Mouse (Mus musculus): ENCODE measurements around the gene Gm37240. TPM values are rescaled to one million over a fixed set of nuclear protein-coding genes. Genes with fewer than 3 reads are reported as not detected.

The Gm37240 gene
- polyA plus RNA-seq, 1 experiment from 2014 or later = 0.93 TPM

DNA sequence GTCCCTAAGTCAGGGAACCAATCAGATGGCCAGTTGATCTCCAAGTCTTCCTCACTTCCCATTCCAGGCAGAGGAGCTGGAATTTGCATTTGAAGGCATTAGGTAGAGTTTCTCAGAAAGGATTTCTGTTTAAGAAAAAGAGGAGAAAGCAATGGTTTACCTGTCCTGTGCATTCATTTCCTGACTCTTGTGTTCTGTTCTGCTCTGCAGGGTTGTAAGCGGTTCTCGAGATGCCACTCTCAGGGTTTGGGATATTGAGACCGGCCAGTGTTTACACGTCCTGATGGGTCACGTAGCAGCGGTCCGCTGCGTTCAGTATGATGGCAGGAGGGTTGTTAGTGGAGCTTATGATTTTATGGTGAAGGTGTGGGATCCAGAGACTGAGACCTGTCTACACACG is 913.1 kb downstream of the Gm37240 start:
- H3K27me3 ChIP-seq (replicated peaks; ENCODE audit: control insufficient read depth, insufficient read depth, low read length) = no peaks in the 10 kb centered on the region
- H3K4me1 ChIP-seq (ENCODE audit: control insufficient read depth, insufficient read depth, low read depth, low read length) = no peaks in the 10 kb centered on the region
- H3K9ac ChIP-seq (ENCODE audit: low read depth, low read length) = no peak overlapping the region
- peaks cover 21% of the 10 kb centered on the region for H3K36me3 ChIP-seq (ENCODE audit: control insufficient read depth, insufficient read depth, low read length)
- 93% methylated on average over 9 of the region's 9 CpGs for WGBS
- H3K27ac ChIP-seq (ENCODE audit: low read depth, low read length) = no peak overlapping the region
- no peak overlapping the region for H3K4me2 ChIP-seq (ENCODE audit: low read length)
- no peak overlapping the region for H3K4me3 ChIP-seq (ENCODE audit: low read length)
- ATAC-seq = no peak
- no peaks in the 10 kb centered on the region for H3K9me3 ChIP-seq (ENCODE audit: control insufficient read depth, low read length)

DNA sequence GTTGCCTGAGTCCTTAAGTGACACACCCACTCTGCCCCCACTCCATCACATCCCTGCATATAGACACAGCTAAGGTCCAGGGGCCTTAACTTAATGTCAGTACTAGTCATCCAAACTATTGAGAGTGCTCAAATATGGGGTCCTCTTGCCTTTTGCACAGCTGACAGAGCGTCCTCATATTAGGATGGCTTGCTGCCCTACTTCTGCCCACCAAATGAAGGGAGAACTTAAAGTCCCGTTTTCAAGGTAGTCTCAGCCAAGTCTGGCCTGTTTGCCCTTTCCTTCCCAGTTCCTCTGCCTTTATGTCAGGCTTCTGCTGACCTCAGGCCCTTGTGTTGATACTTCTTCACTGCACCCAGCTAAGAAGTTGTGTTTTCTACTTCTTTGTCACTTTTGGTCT is 914.4 kb downstream of the Gm37240 start:
- H3K9ac ChIP-seq (ENCODE audit: low read depth, low read length) = no peak overlapping the region
- H3K4me2 ChIP-seq (ENCODE audit: low read length) = no peak overlapping the region
- no peak for ATAC-seq
- no peak overlapping the region for H3K27ac ChIP-seq (ENCODE audit: low read depth, low read length)
- no peaks in the 10 kb centered on the region for H3K4me1 ChIP-seq (ENCODE audit: control insufficient read depth, insufficient read depth, low read depth, low read length)
- peaks cover 26% of the 10 kb centered on the region for H3K36me3 ChIP-seq (ENCODE audit: control insufficient read depth, insufficient read depth, low read length)
- H3K9me3 ChIP-seq (ENCODE audit: control insufficient read depth, low read length) = no peaks in the 10 kb centered on the region
- 95% methylated on average over 2 of the region's 2 CpGs for whole genome bisulfite sequencing
- no peak overlapping the region for H3K4me3 ChIP-seq (ENCODE audit: low read length)
- no peaks in the 10 kb centered on the region for H3K27me3 ChIP-seq (replicated peaks; ENCODE audit: control insufficient read depth, insufficient read depth, low read length)

DNA sequence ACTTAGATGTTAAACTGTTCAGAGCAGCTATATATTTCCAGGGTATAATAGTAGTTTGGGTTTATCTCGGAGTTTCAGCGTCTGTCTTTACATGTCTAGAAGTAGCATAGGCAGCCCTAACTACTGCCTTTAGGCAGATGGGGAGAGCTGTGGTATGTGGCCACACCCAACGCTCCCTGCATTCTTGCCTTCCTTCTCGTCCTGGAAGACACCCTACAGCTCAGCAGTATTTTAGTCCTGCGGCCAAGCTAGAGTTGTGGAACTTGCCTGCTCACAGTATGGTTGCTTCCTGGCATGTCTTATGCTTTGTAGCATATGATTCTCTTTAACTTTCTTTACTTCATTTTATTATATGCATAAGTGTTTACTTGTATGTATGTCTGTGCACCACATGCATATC is 915.8 kb downstream of the Gm37240 start:
- peaks cover 22% of the 10 kb centered on the region for H3K36me3 ChIP-seq (ENCODE audit: control insufficient read depth, insufficient read depth, low read length)
- no peak overlapping the region for H3K4me2 ChIP-seq (ENCODE audit: low read length)
- WGBS = 90% methylated on average over 5 of the region's 5 CpGs
- H3K27ac ChIP-seq (ENCODE audit: low read depth, low read length) = no peak overlapping the region
- H3K27me3 ChIP-seq (replicated peaks; ENCODE audit: control insufficient read depth, insufficient read depth, low read length) = no peaks in the 10 kb centered on the region
- H3K9me3 ChIP-seq (ENCODE audit: control insufficient read depth, low read length) = no peaks in the 10 kb centered on the region
- no peaks in the 10 kb centered on the region for H3K4me1 ChIP-seq (ENCODE audit: control insufficient read depth, insufficient read depth, low read depth, low read length)
- H3K9ac ChIP-seq (ENCODE audit: low read depth, low read length) = no peak overlapping the region
- no peak for ATAC-seq
- no peak overlapping the region for H3K4me3 ChIP-seq (ENCODE audit: low read length)

DNA sequence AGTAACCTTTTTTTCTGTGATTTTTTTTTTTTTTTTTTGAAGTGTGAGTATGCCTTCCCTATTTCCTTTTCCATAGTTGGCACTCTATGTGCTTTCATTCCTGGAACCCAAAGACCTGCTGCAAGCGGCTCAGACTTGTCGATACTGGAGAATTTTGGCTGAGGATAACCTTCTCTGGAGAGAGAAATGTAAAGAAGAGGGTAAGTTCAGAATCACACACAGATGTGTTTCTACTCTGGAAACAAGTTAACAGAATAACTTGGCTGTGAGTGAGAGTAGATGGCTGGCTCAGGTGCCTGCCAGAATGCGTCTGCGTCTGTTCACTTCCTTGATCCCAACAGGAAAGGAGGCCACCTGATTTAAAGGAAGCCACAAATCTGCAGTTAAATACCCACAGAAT is 920.0 kb downstream of the Gm37240 start:
- no peak overlapping the region for H3K4me2 ChIP-seq (ENCODE audit: low read length)
- 94% methylated on average over 4 of the region's 4 CpGs for WGBS
- no peaks in the 10 kb centered on the region for H3K27me3 ChIP-seq (replicated peaks; ENCODE audit: control insufficient read depth, insufficient read depth, low read length)
- no peak overlapping the region for H3K4me3 ChIP-seq (ENCODE audit: low read length)
- H3K4me1 ChIP-seq (ENCODE audit: control insufficient read depth, insufficient read depth, low read depth, low read length) = no peaks in the 10 kb centered on the region
- no peak overlapping the region for H3K27ac ChIP-seq (ENCODE audit: low read depth, low read length)
- no peak overlapping the region for H3K9ac ChIP-seq (ENCODE audit: low read depth, low read length)
- no peaks in the 10 kb centered on the region for H3K9me3 ChIP-seq (ENCODE audit: control insufficient read depth, low read length)
- H3K36me3 ChIP-seq (ENCODE audit: control insufficient read depth, insufficient read depth, low read length) = peaks cover 19% of the 10 kb centered on the region
- ATAC-seq = no peak

DNA sequence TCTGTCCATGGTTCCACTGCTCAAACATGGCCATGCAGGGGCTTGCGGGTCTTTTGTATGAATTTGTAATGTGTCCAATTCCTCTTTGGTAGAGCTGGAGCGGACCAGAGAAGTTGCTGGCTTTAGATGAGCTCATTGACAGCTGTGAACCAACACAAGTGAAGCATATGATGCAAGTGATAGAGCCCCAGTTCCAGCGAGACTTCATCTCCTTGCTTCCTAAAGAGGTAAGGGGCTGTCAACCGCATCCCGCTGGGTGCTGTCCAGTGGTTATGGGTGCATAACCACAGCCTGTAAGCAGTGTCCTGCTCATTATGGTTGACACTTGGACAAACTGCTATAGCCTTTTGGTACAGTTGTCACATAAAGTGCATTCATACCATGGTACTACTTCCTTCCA is 922.2 kb downstream of the Gm37240 start:
- peaks cover 7% of the 10 kb centered on the region; the same call in 1 of the 2 replicates for H3K36me3 ChIP-seq (ENCODE audit: control insufficient read depth, insufficient read depth, low read length)
- no peak overlapping the region for H3K4me3 ChIP-seq (ENCODE audit: low read length)
- no peaks in the 10 kb centered on the region for H3K4me1 ChIP-seq (ENCODE audit: control insufficient read depth, insufficient read depth, low read depth, low read length)
- ATAC-seq = no peak
- H3K9me3 ChIP-seq (ENCODE audit: control insufficient read depth, low read length) = no peaks in the 10 kb centered on the region
- no peaks in the 10 kb centered on the region for H3K27me3 ChIP-seq (replicated peaks; ENCODE audit: control insufficient read depth, insufficient read depth, low read length)
- no peak overlapping the region for H3K27ac ChIP-seq (ENCODE audit: low read depth, low read length)
- 89% methylated on average over 5 of the region's 5 CpGs for WGBS
- H3K4me2 ChIP-seq (ENCODE audit: low read length) = no peak overlapping the region
- H3K9ac ChIP-seq (ENCODE audit: low read depth, low read length) = no peak overlapping the region

DNA sequence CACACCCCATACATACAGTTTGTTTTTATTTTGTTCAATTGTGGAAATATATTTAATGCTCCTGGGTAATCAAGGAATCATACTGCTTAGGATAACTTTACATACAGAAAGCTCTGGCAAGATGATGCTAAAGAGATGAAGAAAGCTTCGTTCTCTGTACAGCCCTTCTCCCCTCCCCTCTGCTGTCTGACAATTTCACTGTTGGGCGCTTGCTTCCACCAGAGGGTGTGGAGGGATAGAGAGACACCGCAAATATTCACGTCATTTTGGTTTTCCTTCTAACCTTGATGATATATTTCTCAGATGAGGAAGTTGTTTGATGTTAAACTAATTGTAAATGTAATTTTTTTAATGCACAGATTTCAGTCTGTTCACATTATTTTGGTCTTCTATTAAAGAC is 931.5 kb downstream of the Gm37240 start:
- H3K9me3 ChIP-seq (ENCODE audit: control insufficient read depth, low read length) = no peaks in the 10 kb centered on the region

DNA sequence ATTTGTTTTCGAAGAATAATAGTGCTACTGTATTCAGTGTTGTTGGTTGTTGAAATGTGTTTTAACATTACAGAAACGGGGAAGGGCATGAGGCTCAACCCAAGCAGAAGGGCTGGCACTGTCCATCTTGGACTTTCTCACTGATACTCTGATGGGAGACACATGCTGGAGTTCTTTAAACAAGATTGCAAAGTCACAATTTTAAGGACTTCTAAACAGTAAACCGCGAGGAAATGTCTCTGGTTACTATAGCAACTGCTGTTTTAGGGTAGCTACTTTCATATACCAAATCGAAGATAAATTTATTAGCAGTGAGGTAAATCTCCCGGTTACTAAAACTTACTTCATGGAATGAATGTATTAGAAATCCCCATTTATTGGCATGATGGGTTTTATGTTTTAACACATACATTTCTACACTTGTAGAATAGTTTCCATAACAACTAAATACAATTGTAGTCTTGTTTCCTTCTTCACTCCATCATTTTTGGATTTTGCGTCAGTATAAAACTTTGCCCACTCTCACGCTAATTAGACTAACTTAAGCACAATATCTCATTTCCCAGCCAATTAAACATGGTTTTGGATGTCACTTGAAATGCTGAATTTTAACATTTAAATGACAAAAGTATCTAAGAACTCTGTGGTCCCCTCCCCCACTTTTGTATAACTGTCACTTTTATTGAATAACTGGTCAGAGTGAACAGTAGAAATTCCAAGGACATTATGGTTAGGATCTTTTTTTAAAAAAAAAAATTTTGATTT is 932.1 kb downstream of the Gm37240 start:
- Histone ChIP-seq H3K9me3 (ENCODE audit: control insufficient read depth, low read length) (no peaks in the 10 kb centered on the region), H3K27ac (ENCODE audit: low read depth, low read length) (no peak overlapping the region), H3K4me2 (ENCODE audit: low read length) (peak overlapping the region; percentile 37), H3K36me3 (ENCODE audit: control insufficient read depth, insufficient read depth, low read length) (no peaks in the 10 kb centered on the region; the same call in 1 of the 2 replicates), H3K27me3 (replicated peaks; ENCODE audit: control insufficient read depth, insufficient read depth, low read length) (no peaks in the 10 kb centered on the region), H3K9ac (ENCODE audit: low read depth, low read length) (no peak overlapping the region), H3K4me3 (ENCODE audit: low read length) (peak overlapping the region; percentile 19), H3K4me1 (ENCODE audit: control insufficient read depth, insufficient read depth, low read depth, low read length) (peaks cover 2% of the 10 kb centered on the region)
- ATAC-seq = no peak
- 54% methylated on average over 8 of the region's 8 CpGs for WGBS

More for the DNA sequence above, 931.5 kb downstream of the Gm37240 start:
- Histone ChIP-seq H3K27ac (ENCODE audit: low read depth, low read length) (no peak overlapping the region), H3K36me3 (ENCODE audit: control insufficient read depth, insufficient read depth, low read length) (no peaks in the 10 kb centered on the region; the same call in 1 of the 2 replicates), H3K4me2 (ENCODE audit: low read length) (no peak overlapping the region), H3K4me3 (ENCODE audit: low read length) (no peak overlapping the region), H3K4me1 (ENCODE audit: control insufficient read depth, insufficient read depth, low read depth, low read length) (peaks cover 2% of the 10 kb centered on the region), H3K9ac (ENCODE audit: low read depth, low read length) (no peak overlapping the region), H3K27me3 (replicated peaks; ENCODE audit: control insufficient read depth, insufficient read depth, low read length) (no peaks in the 10 kb centered on the region)
- no peak for ATAC-seq
- WGBS = 40% methylated on average over 4 of the region's 4 CpGs

DNA sequence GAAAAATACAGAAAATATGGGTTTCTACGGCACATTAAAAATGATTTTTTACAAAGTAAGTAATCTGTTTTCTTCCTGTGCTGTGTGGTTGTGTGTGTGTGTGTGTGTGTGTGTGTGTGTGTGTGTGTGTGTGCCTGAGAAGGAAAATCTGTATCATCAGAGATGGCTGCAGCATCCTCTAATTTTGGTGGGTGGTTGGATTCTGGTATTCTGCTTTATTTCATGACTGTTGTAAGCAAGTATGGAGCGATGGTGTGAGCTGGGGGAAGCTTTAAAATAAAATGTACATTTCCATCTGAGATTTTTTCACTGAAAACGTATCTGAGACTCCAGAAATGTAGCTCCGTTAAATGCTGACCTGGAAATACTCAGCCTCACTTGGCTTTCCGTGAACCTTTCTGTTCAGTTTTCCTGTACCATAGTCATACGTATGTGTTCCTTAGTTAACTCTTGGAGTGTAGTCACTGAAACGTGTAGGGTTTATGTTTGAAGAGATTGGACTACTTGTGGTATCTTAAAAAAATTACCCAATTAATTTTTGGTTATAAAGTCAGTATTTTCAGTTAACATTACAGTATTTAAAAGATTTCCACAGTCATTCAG is 934.6 kb downstream of the Gm37240 start:
- Histone ChIP-seq H3K4me3 (ENCODE audit: low read length) (peak overlapping the region; percentile 51), H3K9ac (ENCODE audit: low read depth, low read length) (peak overlapping the region; percentile 60), H3K9me3 (ENCODE audit: control insufficient read depth, low read length) (no peaks in the 10 kb centered on the region), H3K4me2 (ENCODE audit: low read length) (peak overlapping the region; percentile 64), H3K36me3 (ENCODE audit: control insufficient read depth, insufficient read depth, low read length) (no peaks in the 10 kb centered on the region), H3K27ac (ENCODE audit: low read depth, low read length) (peak overlapping the region; percentile 82), H3K27me3 (replicated peaks; ENCODE audit: control insufficient read depth, insufficient read depth, low read length) (no peaks in the 10 kb centered on the region), H3K4me1 (ENCODE audit: control insufficient read depth, insufficient read depth, low read depth, low read length) (peaks cover 2% of the 10 kb centered on the region)
- ATAC-seq = 0 out of 2 replicates have a peak, but pooled peaks have one; percentile 10
- 30% methylated on average over 7 of the region's 7 CpGs for WGBS

DNA sequence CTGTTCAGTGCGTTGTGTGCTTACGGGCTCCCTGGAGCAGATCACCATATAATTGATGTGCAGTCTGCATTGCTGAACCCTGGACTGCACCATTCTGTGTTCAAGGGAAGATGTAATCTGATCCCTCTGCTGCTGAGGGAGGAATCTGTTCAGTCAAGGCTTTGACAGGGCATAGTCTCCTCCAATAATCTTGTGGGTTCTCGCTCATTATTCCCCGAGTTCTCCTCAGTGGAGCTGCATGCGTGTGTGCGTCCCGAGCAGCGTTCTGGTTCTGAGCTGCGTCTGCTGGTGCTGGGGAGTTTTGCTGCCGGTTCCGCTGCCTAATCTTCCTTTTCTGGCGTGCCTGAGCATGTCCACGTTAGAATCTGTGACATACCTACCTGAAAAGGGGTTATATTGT is 935.2 kb downstream of the Gm37240 start:
- 10% methylated on average over 13 of the region's 13 CpGs for WGBS
- no peaks in the 10 kb centered on the region for H3K9me3 ChIP-seq (ENCODE audit: control insufficient read depth, low read length)
- peak; percentile 98 for ATAC-seq

More for the DNA sequence above, 935.2 kb downstream of the Gm37240 start:
- H3K4me2 ChIP-seq (ENCODE audit: low read length) = peak overlapping the region; percentile 64
- H3K4me3 ChIP-seq (ENCODE audit: low read length) = peak overlapping the region; percentile 51
- no peaks in the 10 kb centered on the region for H3K36me3 ChIP-seq (ENCODE audit: control insufficient read depth, insufficient read depth, low read length)
- H3K27me3 ChIP-seq (replicated peaks; ENCODE audit: control insufficient read depth, insufficient read depth, low read length) = no peaks in the 10 kb centered on the region
- H3K9ac ChIP-seq (ENCODE audit: low read depth, low read length) = peak overlapping the region; percentile 60
- peak overlapping the region; percentile 82 for H3K27ac ChIP-seq (ENCODE audit: low read depth, low read length)
- peaks cover 2% of the 10 kb centered on the region for H3K4me1 ChIP-seq (ENCODE audit: control insufficient read depth, insufficient read depth, low read depth, low read length)

Data from hindbrain, embryonic 16.5 days (tissue).